ENCODE assay signal across 8 mouse cellular contexts in the genomic region with DNA sequence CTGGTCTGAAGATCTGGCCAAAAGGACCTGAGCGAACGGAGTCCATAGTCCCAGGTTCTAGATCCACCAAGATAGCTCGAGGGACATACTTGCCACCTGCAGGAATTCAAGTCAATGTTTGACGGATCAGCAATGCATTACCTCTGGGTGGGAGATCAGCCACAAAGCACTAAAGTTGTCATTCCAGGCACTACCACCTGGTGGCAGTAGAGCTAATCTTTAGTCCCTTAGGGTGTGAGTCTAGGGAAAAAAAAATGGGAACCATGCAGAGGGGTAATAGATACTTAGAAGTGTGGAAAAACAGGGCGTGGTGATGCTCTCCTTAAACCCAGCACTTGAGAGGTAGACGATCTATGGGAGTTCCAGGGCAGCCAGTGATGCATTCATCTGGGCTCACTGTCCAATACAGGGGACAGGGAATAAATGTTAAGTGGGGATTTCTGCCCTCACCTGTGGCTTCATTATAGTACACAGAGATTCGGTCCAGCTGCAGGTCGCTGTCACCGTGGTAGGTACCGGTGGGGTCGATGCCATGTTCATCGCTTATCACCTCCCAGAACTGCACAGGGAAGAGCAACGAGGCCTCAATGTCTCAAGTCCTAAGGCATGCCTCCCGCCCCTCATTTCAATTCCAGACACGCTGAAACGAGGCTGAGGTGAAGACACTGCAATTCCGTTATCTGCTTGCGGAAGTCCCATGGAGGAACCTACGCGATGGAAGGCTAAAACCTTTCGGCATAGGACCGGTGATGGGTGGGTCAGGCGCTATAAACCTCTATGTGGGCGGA. TPM values are rescaled to one million over a fixed set of nuclear protein-coding genes. Genes with fewer than 3 reads are reported as not detected.
DNase-seq lines count a peak whose midpoint lies in the region; ATAC-seq and TF ChIP-seq lines count a peak whose summit lies in the region.

No protein-coding gene starts in this region.

- ATAC-seq in kidney, embryonic 16.5 days (ENCODE audit: low FRiP score, low TSS enrichment): 0 out of 2 replicates have a peak, but pooled peaks have one; percentile 2

- 11% methylated on average over 24 of the region's 24 CpGs for WGBS in heart, embryonic 10.5 days
- WGBS in kidney, embryonic 16.5 days: 5% methylated on average over 24 of the region's 24 CpGs
- WGBS in liver, adult 2 months: 7% methylated on average over 24 of the region's 24 CpGs

- peak overlapping the region; percentile 74 for H3K4me2 ChIP-seq in kidney, embryonic 16.5 days (replicated peaks; ENCODE audit: low read depth, low read length)
- H3K4me2 ChIP-seq in myocyte (ENCODE audit: low read depth): peak overlapping the region; percentile 92

- peaks cover 49% of the 10 kb centered on the region for H3K36me3 ChIP-seq in heart, embryonic 10.5 days
- peaks cover 42% of the 10 kb centered on the region for H3K36me3 ChIP-seq in kidney, embryonic 16.5 days (ENCODE audit: insufficient read depth, low read length)
- H3K36me3 ChIP-seq in liver, adult 2 months (ENCODE audit: control insufficient read depth, insufficient read depth, low read length): no peaks in the 10 kb centered on the region; the same call in 1 of the 2 replicates
- peaks cover 31% of the 10 kb centered on the region for H3K36me3 ChIP-seq in myocyte (ENCODE audit: control insufficient read depth, insufficient read depth)
- peaks cover 15% of the 10 kb centered on the region for H3K36me3 ChIP-seq in splenic B cell, adult 2 months (ENCODE audit: control insufficient read depth, insufficient read depth, low read length, poor library complexity, severe bottlenecking)

- no peaks in the 10 kb centered on the region for H3K9me3 ChIP-seq in heart, embryonic 10.5 days
- H3K9me3 ChIP-seq in kidney, embryonic 16.5 days (ENCODE audit: low read length): no peaks in the 10 kb centered on the region

- peak overlapping the region; percentile 99 for H3K9ac ChIP-seq in kidney, embryonic 16.5 days (replicated peaks; ENCODE audit: low read length)
- peak overlapping the region; percentile 24 for H3K9ac ChIP-seq in liver, adult 2 months (ENCODE audit: low read depth, low read length)

- H3K4me3 ChIP-seq in bone marrow macrophage, adult 2 months (ENCODE audit: insufficient read depth, low read length): peak overlapping the region; percentile 95
- peak overlapping the region; percentile 79 for H3K4me3 ChIP-seq in embryonic fibroblast, embryonic 13.5 days (ENCODE audit: insufficient read depth, low read length)
- H3K4me3 ChIP-seq in heart, embryonic 10.5 days: peak overlapping the region; percentile 80
- H3K4me3 ChIP-seq in kidney, embryonic 16.5 days (ENCODE audit: low read length): peak overlapping the region; percentile 97
- H3K4me3 ChIP-seq in liver, adult 2 months (ENCODE audit: insufficient read depth, low read depth, low read length): peak overlapping the region; percentile 90
- H3K4me3 ChIP-seq in myocyte: peak overlapping the region; percentile 96

- H3K79me2 ChIP-seq in liver, adult 2 months (ENCODE audit: control insufficient read depth, insufficient read depth, low read length): no peaks in the 10 kb centered on the region
- peaks cover 47% of the 10 kb centered on the region for H3K79me2 ChIP-seq in myocyte (ENCODE audit: control insufficient read depth, insufficient read depth)

- TF ChIP-seq POLR2A in bone marrow macrophage, adult 2 months (IDR thresholded peaks at IDR 0.05; ENCODE audit: borderline replicate concordance, low read depth, low read length): no peak
- peak; percentile 40; the same call in 1 of the 2 replicates for TF ChIP-seq POLR2A in embryonic fibroblast, embryonic 13.5 days (IDR thresholded peaks at IDR 0.05; ENCODE audit: low read depth, low read length)
- TF ChIP-seq POLR2A in liver, adult 2 months (IDR thresholded peaks at IDR 0.05; ENCODE audit: extremely low read depth, insufficient read depth, low read length): no peak
- TF ChIP-seq POLR2A in myocyte (IDR thresholded peaks at IDR 0.05; ENCODE audit: insufficient read length, low read depth): peak; percentile 27

- H3ac ChIP-seq in myocyte (ENCODE audit: control insufficient read depth, insufficient read length): peak overlapping the region; percentile 32

- DNase-seq in B cell, adult 2 months: peak; percentile 86 to 89
- DNase-seq in heart, embryonic 10.5 days (ENCODE audit: low spot score): no peak
- DNase-seq in liver, adult 2 months (ENCODE audit: extremely low read depth, low read depth, low spot score): peak; percentile 66
- peak; percentile 90 for DNase-seq in splenic B cell, adult 2 months (ENCODE audit: low read depth, low spot score)

- peak overlapping the region; percentile 84 for H3K27ac ChIP-seq in bone marrow macrophage, adult 2 months (ENCODE audit: insufficient read depth, low read depth, low read length)
- peak overlapping the region; percentile 44 for H3K27ac ChIP-seq in embryonic fibroblast, embryonic 13.5 days (ENCODE audit: insufficient read depth, low read length)
- H3K27ac ChIP-seq in heart, embryonic 10.5 days: peak overlapping the region; percentile 98
- peak overlapping the region; percentile 99 for H3K27ac ChIP-seq in kidney, embryonic 16.5 days (ENCODE audit: low read length)
- H3K27ac ChIP-seq in liver, adult 2 months (replicated peaks; ENCODE audit: insufficient read depth, low read depth, low read length): 0 out of 2 replicates have a peak overlapping the region, but pooled peaks have one; percentile 11

- H3K27me3 ChIP-seq in heart, embryonic 10.5 days (ENCODE audit: insufficient read depth, poor library complexity, severe bottlenecking): no peaks in the 10 kb centered on the region
- no peaks in the 10 kb centered on the region for H3K27me3 ChIP-seq in kidney, embryonic 16.5 days (ENCODE audit: insufficient read depth, low read length)
- no peaks in the 10 kb centered on the region for H3K27me3 ChIP-seq in liver, adult 2 months (ENCODE audit: control insufficient read depth, insufficient read depth, low read length)
- H3K27me3 ChIP-seq in myocyte (ENCODE audit: control insufficient read depth, insufficient read depth, insufficient read length): no peaks in the 10 kb centered on the region
- H3K27me3 ChIP-seq in splenic B cell, adult 2 months (ENCODE audit: control insufficient read depth, insufficient read depth, low read length, poor library complexity, severe bottlenecking): no peaks in the 10 kb centered on the region

- TF ChIP-seq CTCF in bone marrow macrophage, adult 2 months (IDR thresholded peaks at IDR 0.05; ENCODE audit: low read depth, low read length): peak; percentile 41; the same call in 1 of the 2 replicates
- 0 out of 2 replicates have a peak, but pooled peaks have one; percentile 10 for TF ChIP-seq CTCF in embryonic fibroblast, embryonic 13.5 days (IDR thresholded peaks at IDR 0.05; ENCODE audit: borderline replicate concordance, insufficient read depth, low read length)
- TF ChIP-seq CTCF in liver, adult 2 months (IDR thresholded peaks at IDR 0.05; ENCODE audit: low read depth, low read length): peak; percentile 46

- peaks cover 21% of the 10 kb centered on the region for H3K4me1 ChIP-seq in bone marrow macrophage, adult 2 months (ENCODE audit: control insufficient read depth, insufficient read depth, low read length)
- H3K4me1 ChIP-seq in embryonic fibroblast, embryonic 13.5 days (ENCODE audit: control insufficient read depth, insufficient read depth, low read length): peaks cover 5% of the 10 kb centered on the region
- peaks cover 22% of the 10 kb centered on the region for H3K4me1 ChIP-seq in heart, embryonic 10.5 days
- peaks cover 35% of the 10 kb centered on the region for H3K4me1 ChIP-seq in kidney, embryonic 16.5 days (ENCODE audit: insufficient read depth, low read length)
- H3K4me1 ChIP-seq in liver, adult 2 months (ENCODE audit: control insufficient read depth, insufficient read depth, low read length): peaks cover 17% of the 10 kb centered on the region

RNA-seq across cellular contexts. Expression of a gene that starts 1.7 kb away (rescaled TPM):
- 481 and 519 TPM in 2 replicates for polyA plus RNA-seq in bone marrow macrophage, adult 2 months (2012; ENCODE audit: insufficient read depth, insufficient read length, missing spikeins)
- polyA plus RNA-seq in embryonic fibroblast, embryonic 13.5 days (2011; ENCODE audit: insufficient read length, low read depth, missing spikeins): 856 and 947 TPM in 2 replicates
- 911 and 1,091 TPM in 2 replicates for polyA plus RNA-seq in heart, embryonic 10.5 days (2016; fragmentation: Nextera tagmentation; extraction: Ambion mirVana)
- 905 and 985 TPM in 2 replicates for polyA plus RNA-seq in kidney, embryonic 16.5 days (2015; fragmentation: Nextera tagmentation; extraction: Ambion mirVana)
- 37.5 and 67.3 TPM in 2 replicates for total RNA-seq in liver, adult 2 months (2014; rRNA removed)
- 56.4 and 62.2 TPM in 2 replicates for polyA plus RNA-seq in liver, adult 2 months (2012; rRNA removed)
- polyA plus RNA-seq in myocyte (2012; fragmentation: generic; extraction: Trizol): 692 TPM

RNA-seq across cellular contexts. Expression of a gene that starts 4.9 kb away (rescaled TPM):
- 16.1 and 17.7 TPM in 2 replicates for polyA plus RNA-seq in bone marrow macrophage, adult 2 months (2012; ENCODE audit: insufficient read depth, insufficient read length, missing spikeins)
- 30.4 and 31.8 TPM in 2 replicates for polyA plus RNA-seq in embryonic fibroblast, embryonic 13.5 days (2011; ENCODE audit: insufficient read length, low read depth, missing spikeins)
- 25.3 and 29.1 TPM in 2 replicates for polyA plus RNA-seq in heart, embryonic 10.5 days (2016; fragmentation: Nextera tagmentation; extraction: Ambion mirVana)
- polyA plus RNA-seq in kidney, embryonic 16.5 days (2015; fragmentation: Nextera tagmentation; extraction: Ambion mirVana): 16.3 and 16.7 TPM in 2 replicates
- 3.0 and 3.5 TPM in 2 replicates for total RNA-seq in liver, adult 2 months (2014; rRNA removed)
- polyA plus RNA-seq in liver, adult 2 months (2012; rRNA removed): 1.7 and 2.4 TPM in 2 replicates
- 7.0 TPM for polyA plus RNA-seq in myocyte (2012; fragmentation: generic; extraction: Trizol)

RNA-seq across cellular contexts. Expression of a gene that starts 13.3 kb away (rescaled TPM):
- polyA plus RNA-seq in bone marrow macrophage, adult 2 months (2012; ENCODE audit: insufficient read depth, insufficient read length, missing spikeins): 52.7 and 69.3 TPM in 2 replicates
- polyA plus RNA-seq in embryonic fibroblast, embryonic 13.5 days (2011; ENCODE audit: insufficient read length, low read depth, missing spikeins): 66.3 and 78.7 TPM in 2 replicates
- polyA plus RNA-seq in heart, embryonic 10.5 days (2016; fragmentation: Nextera tagmentation; extraction: Ambion mirVana): 66.2 and 71.7 TPM in 2 replicates
- polyA plus RNA-seq in kidney, embryonic 16.5 days (2015; fragmentation: Nextera tagmentation; extraction: Ambion mirVana): 52.7 and 56.9 TPM in 2 replicates
- total RNA-seq in liver, adult 2 months (2014; rRNA removed): 18.0 and 19.5 TPM in 2 replicates
- 19.6 and 26.7 TPM in 2 replicates for polyA plus RNA-seq in liver, adult 2 months (2012; rRNA removed)
- 107 TPM for polyA plus RNA-seq in myocyte (2012; fragmentation: generic; extraction: Trizol)

RNA-seq across cellular contexts. Expression of a gene that starts 14.9 kb away (rescaled TPM):
- polyA plus RNA-seq in bone marrow macrophage, adult 2 months (2012; ENCODE audit: insufficient read depth, insufficient read length, missing spikeins): 40.6 and 46.7 TPM in 2 replicates
- 82.6 and 120 TPM in 2 replicates for polyA plus RNA-seq in embryonic fibroblast, embryonic 13.5 days (2011; ENCODE audit: insufficient read length, low read depth, missing spikeins)
- 13.2 and 16.8 TPM in 2 replicates for polyA plus RNA-seq in heart, embryonic 10.5 days (2016; fragmentation: Nextera tagmentation; extraction: Ambion mirVana)
- 33.5 and 40.4 TPM in 2 replicates for polyA plus RNA-seq in kidney, embryonic 16.5 days (2015; fragmentation: Nextera tagmentation; extraction: Ambion mirVana)
- total RNA-seq in liver, adult 2 months (2014; rRNA removed): 0.92 and 0.94 TPM in 2 replicates
- 0.91 and 1.6 TPM in 2 replicates for polyA plus RNA-seq in liver, adult 2 months (2012; rRNA removed)
- polyA plus RNA-seq in myocyte (2012; fragmentation: generic; extraction: Trizol): 45.1 TPM

RNA-seq across cellular contexts. Expression of a gene that starts 24.7 kb away (rescaled TPM):
- polyA plus RNA-seq in bone marrow macrophage, adult 2 months (2012; ENCODE audit: insufficient read depth, insufficient read length, missing spikeins): 31.7 and 33.1 TPM in 2 replicates
- 9.8 and 15.5 TPM in 2 replicates for polyA plus RNA-seq in embryonic fibroblast, embryonic 13.5 days (2011; ENCODE audit: insufficient read length, low read depth, missing spikeins)
- 56.5 and 58.3 TPM in 2 replicates for polyA plus RNA-seq in heart, embryonic 10.5 days (2016; fragmentation: Nextera tagmentation; extraction: Ambion mirVana)
- 63.3 and 67.0 TPM in 2 replicates for polyA plus RNA-seq in kidney, embryonic 16.5 days (2015; fragmentation: Nextera tagmentation; extraction: Ambion mirVana)
- 0.18 and 2.4 TPM in 2 replicates for total RNA-seq in liver, adult 2 months (2014; rRNA removed)
- 1.4 and 2.4 TPM in 2 replicates for polyA plus RNA-seq in liver, adult 2 months (2012; rRNA removed)
- 18.5 TPM for polyA plus RNA-seq in myocyte (2012; fragmentation: generic; extraction: Trizol)

Comparison
In these comparisons a context has a peak if more than half of its experiments do, and no peak if none do; other contexts are left out.
1. H3K27ac ChIP-seq: peak in every context shown above with its lines; median percentile 99 in kidney, embryonic 16.5 days; 98 in heart, embryonic 10.5 days; 84 in bone marrow macrophage, adult 2 months; 44 in embryonic fibroblast, embryonic 13.5 days; 11 in liver, adult 2 months.
2. POLR2A ChIP-seq: peak in embryonic fibroblast, embryonic 13.5 days (single experiment) and myocyte (single experiment); none in bone marrow macrophage, adult 2 months (single experiment) and liver, adult 2 months (single experiment).
3. Peak in every context shown above with its lines, with median percentiles within 50 percentile points of each other: H3K4me3 ChIP-seq and CTCF ChIP-seq.